Mouse (Mus musculus): ENCODE data around the gene Lrrc27. TPM values are rescaled to one million over a fixed set of nuclear protein-coding genes. Genes with fewer than 3 reads are reported as not detected.

Gene Lrrc27
- polyA plus RNA-seq, 1 experiment from 2014 or later, result 1.3 TPM

DNA sequence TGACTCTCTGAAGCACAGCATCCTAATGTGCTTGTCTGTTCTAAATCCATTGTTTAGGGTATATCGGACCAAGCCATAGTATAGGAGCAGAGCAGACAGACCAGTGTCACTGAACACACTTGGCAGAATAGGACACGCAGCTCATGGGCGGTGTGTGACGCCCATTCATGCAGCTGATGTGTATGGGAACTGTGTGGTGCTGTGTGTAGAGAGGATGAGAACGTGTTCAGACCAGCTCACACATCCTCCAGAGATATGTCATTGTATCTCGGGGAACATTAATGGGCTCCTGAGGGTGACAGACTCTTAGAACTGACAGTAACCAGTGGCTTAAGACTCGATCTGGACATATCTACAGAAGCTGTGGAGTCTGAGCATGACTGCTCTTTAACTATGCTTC is 13.6 kb downstream of the Lrrc27 start:
- 0 out of 2 replicates have a peak, but pooled peaks cover 2% of the 10 kb centered on the region for H3K4me1 ChIP-seq
- H3K4me2 ChIP-seq, result no peak overlapping the region
- WGBS, result 81% methylated on average over 7 of the region's 7 CpGs
- no peak overlapping the region for H3K4me3 ChIP-seq
- H3K36me3 ChIP-seq, result no peaks in the 10 kb centered on the region
- no peaks in the 10 kb centered on the region for H3K27me3 ChIP-seq
- no peak for ATAC-seq (ENCODE audit: insufficient number of reproducible peaks, low FRiP score, low TSS enrichment, low read depth)
- H3K9me3 ChIP-seq, result no peaks in the 10 kb centered on the region
- no peak overlapping the region for H3K9ac ChIP-seq
- no peak overlapping the region for H3K27ac ChIP-seq

DNA sequence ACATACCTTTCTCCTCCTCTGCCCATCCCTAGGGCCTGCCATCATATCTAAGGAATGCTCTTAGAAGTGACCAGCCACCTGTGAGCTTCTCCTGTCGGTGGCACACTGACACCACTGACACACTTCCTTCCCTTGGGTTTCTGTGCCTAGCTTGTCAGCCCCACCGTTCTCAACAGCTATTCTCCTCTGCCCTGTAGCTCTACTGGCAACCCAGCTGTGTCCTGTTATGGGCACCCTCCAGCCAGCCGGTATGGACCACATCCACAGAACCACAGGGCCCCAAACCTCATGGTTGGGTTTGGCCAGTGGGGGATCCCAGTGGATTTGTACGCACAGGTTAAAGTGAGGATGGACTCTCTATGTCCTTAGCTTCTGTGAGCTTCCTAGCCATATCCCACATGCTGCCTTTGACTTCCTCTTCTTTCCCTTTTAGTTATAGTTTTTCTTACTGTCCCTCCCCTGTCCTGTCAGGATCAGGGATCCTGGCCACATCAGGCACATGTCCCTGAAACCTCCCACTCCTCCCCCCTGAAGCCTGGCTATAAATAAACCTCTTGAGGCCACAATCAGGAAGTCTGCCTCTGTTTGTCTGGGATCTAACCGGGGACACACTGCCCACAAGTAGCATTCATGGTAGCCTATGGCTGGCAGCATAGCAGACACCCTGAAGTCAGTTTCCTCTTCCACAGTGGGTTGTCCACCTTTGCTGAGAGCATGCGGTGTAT is 15.8 kb downstream of the Lrrc27 start:
- Histone ChIP-seq H3K4me2 (no peak overlapping the region), H3K4me3 (no peak overlapping the region), H3K27ac (no peak overlapping the region), H3K9ac (no peak overlapping the region), H3K9me3 (no peaks in the 10 kb centered on the region), H3K4me1 (peaks cover 4% of the 10 kb centered on the region), H3K36me3 (no peaks in the 10 kb centered on the region), H3K27me3 (0 out of 2 replicates have a peak, but pooled peaks cover 3% of the 10 kb centered on the region)
- no peak for ATAC-seq (ENCODE audit: insufficient number of reproducible peaks, low FRiP score, low TSS enrichment, low read depth)
- 67% methylated on average over 6 of the region's 6 CpGs for WGBS

GRCm38 (mm10) chr7:139229837-139230236 is 17.0 kb downstream of the Lrrc27 start:
- Histone ChIP-seq H3K9me3 (no peaks in the 10 kb centered on the region), H3K4me2 (no peak overlapping the region), H3K27me3 (0 out of 2 replicates have a peak, but pooled peaks cover 3% of the 10 kb centered on the region), H3K9ac (no peak overlapping the region), H3K27ac (no peak overlapping the region), H3K4me1 (peaks cover 16% of the 10 kb centered on the region), H3K4me3 (no peak overlapping the region), H3K36me3 (no peaks in the 10 kb centered on the region)
- ATAC-seq (ENCODE audit: insufficient number of reproducible peaks, low FRiP score, low TSS enrichment, low read depth), result no peak
- WGBS, result 75% methylated on average over 5 of the region's 5 CpGs

DNA sequence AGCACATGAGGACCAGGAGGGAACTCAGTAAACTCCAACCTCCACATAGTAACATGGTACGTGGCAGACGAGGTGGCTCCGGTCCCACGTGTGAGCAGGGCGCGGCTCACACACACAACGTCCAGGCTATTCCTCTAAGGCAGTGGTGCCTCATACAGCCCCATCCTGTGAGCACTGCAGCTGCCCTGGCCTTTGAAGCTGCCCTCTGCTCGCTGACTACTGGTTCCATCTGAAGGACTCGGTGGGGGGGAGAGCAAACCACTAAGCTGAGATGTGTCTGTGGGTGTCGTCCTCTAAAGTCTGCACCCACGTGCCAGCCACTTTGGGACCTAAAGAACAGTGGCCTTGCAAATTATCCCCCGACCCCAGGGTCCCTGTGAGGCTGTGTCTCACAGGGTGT is 17.5 kb downstream of the Lrrc27 start:
- no peak overlapping the region for H3K9ac ChIP-seq

GRCm38 (mm10) chr7:139233714-139234113 is 20.9 kb downstream of the Lrrc27 start:
- WGBS, result 1% methylated on average over 7 of the region's 7 CpGs
- Histone ChIP-seq H3K4me3 (no peak overlapping the region), H3K27me3 (0 out of 2 replicates have a peak, but pooled peaks cover 3% of the 10 kb centered on the region), H3K4me1 (peaks cover 18% of the 10 kb centered on the region), H3K9me3 (no peaks in the 10 kb centered on the region), H3K9ac (no peak overlapping the region), H3K27ac (0 out of 2 replicates have a peak overlapping the region, but pooled peaks have one; percentile 24), H3K4me2 (no peak overlapping the region), H3K36me3 (no peaks in the 10 kb centered on the region)
- ATAC-seq (ENCODE audit: insufficient number of reproducible peaks, low FRiP score, low TSS enrichment, low read depth), result peak; percentile 57; the same call in 1 of the 2 replicates

More for the DNA sequence above, 17.5 kb downstream of the Lrrc27 start:
- no peaks in the 10 kb centered on the region for H3K9me3 ChIP-seq
- no peak overlapping the region for H3K27ac ChIP-seq
- no peaks in the 10 kb centered on the region for H3K36me3 ChIP-seq
- H3K4me2 ChIP-seq, result no peak overlapping the region
- H3K4me3 ChIP-seq, result no peak overlapping the region
- H3K27me3 ChIP-seq, result 0 out of 2 replicates have a peak, but pooled peaks cover 3% of the 10 kb centered on the region
- no peak for ATAC-seq (ENCODE audit: insufficient number of reproducible peaks, low FRiP score, low TSS enrichment, low read depth)
- 67% methylated on average over 12 of the region's 12 CpGs for WGBS
- H3K4me1 ChIP-seq, result peaks cover 19% of the 10 kb centered on the region

DNA sequence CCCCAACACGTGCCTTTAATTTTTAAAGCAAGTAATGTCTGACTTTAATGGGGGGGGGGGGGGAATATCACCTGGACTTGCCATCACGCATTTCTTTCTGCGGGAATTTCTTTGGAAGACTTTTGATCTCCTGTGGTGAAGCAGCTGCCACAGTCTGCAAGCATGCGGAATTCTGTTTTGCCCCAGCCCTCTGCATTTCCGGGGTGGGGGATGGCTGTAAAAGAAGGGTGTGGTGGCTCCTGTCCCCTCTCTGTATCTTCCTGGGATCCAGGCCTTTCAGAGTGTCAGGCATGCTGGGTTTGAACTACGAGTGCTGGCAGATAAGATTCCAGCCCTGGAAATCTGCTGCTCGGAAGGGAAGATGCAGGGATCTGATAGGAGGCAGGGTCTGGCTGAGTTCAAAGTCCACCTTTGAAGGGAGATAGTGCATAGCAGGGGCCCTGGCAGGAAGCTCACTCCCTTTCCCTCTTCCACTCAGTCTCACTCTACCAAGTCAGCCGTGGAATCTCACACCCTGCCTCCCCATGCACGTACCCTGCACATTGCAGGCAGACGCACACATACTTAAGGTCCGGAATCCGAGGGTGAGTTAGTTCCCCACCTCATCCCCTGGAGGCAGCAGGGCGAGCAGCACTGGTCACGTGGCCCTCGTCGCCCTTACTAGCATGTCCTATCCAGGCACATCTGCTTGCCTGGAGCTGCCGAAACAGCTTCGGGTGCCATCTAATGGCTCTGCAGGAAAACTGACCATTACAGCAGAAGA is 21.8 kb downstream of the Lrrc27 start:
- Histone ChIP-seq H3K27ac (no peak overlapping the region), H3K9ac (no peak overlapping the region), H3K9me3 (no peaks in the 10 kb centered on the region), H3K4me2 (0 out of 2 replicates have a peak overlapping the region, but pooled peaks have one; percentile 2), H3K36me3 (no peaks in the 10 kb centered on the region), H3K4me3 (no peak overlapping the region), H3K4me1 (peaks cover 18% of the 10 kb centered on the region), H3K27me3 (0 out of 2 replicates have a peak, but pooled peaks cover 3% of the 10 kb centered on the region)
- no peak for ATAC-seq (ENCODE audit: insufficient number of reproducible peaks, low FRiP score, low TSS enrichment, low read depth)
- WGBS, result 16% methylated on average over 18 of the region's 18 CpGs

DNA sequence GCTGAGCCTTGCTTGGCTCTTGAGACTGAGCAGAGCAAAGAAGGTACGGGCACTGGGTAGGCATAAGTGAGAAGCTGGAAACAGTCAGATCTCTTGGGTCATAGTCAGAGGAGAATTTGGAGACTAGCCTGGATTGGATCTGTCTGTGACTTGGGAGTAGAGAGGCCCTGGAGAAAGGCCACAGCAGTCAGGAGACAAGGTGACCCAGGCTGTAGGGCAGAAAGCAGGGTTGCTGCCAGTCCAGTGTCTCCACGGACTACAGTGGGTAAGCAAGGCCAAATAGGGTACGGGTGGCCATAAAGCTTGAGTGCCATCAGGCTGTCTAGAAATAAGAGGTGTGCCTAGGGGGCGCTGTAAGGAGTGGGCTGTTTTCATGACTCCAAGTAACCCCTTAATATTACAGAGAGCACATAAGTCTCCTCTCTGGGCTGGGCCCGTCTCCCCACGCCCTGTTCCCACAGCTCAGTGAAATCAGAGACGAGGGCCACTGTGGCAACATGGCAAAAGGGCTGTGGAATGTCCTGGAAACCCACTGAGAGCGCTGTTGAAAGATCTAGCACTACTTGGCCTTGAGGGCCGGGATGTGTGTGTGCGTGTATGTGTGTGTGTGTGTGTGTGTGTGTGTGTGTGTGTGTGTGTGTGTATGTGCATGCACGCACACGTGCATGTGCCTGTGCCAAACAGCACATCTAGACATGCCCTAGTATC is 23.0 kb downstream of the Lrrc27 start:
- H3K4me3 ChIP-seq, result no peak overlapping the region
- no peak overlapping the region for H3K27ac ChIP-seq
- H3K9ac ChIP-seq, result no peak overlapping the region
- no peak overlapping the region for H3K4me2 ChIP-seq
- H3K4me1 ChIP-seq, result peaks cover 18% of the 10 kb centered on the region
- WGBS, result 76% methylated on average over 12 of the region's 12 CpGs
- H3K27me3 ChIP-seq, result 0 out of 2 replicates have a peak, but pooled peaks cover 3% of the 10 kb centered on the region
- H3K9me3 ChIP-seq, result no peaks in the 10 kb centered on the region
- no peaks in the 10 kb centered on the region for H3K36me3 ChIP-seq
- ATAC-seq (ENCODE audit: insufficient number of reproducible peaks, low FRiP score, low TSS enrichment, low read depth), result no peak

GRCm38 (mm10) chr7:139239432-139239831 is 26.6 kb downstream of the Lrrc27 start:
- Histone ChIP-seq H3K9ac (no peak overlapping the region), H3K4me2 (no peak overlapping the region), H3K9me3 (no peaks in the 10 kb centered on the region), H3K4me1 (peaks cover 7% of the 10 kb centered on the region), H3K36me3 (no peaks in the 10 kb centered on the region), H3K27me3 (no peaks in the 10 kb centered on the region), H3K4me3 (no peak overlapping the region), H3K27ac (no peak overlapping the region)
- ATAC-seq (ENCODE audit: insufficient number of reproducible peaks, low FRiP score, low TSS enrichment, low read depth), result no peak
- WGBS, result 71% methylated on average over 3 of the region's 3 CpGs

DNA sequence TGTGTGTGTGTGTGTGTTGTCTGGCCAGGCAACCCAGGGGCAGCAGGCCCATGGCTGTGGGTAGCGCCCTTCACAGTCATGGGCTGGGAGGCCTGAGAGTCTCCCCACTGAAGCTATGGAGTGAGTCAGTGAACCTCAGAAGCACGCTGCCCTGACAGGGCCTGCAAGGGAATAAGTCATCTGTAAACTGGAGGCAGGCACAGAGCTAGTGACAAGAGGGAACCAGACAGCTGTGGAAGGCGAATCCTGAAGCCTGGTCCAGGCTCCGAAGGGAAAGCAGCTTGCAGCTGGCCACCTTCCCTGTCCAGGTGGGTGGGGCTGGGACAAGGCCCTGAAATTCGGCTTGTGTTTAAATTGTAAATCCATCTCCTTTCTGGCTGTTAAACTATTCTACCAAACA is 33.3 kb downstream of the Lrrc27 start:
- Histone ChIP-seq H3K27ac (no peak overlapping the region), H3K9ac (no peak overlapping the region), H3K9me3 (no peaks in the 10 kb centered on the region), H3K4me3 (no peak overlapping the region), H3K4me1 (peaks cover 43% of the 10 kb centered on the region), H3K4me2 (no peak overlapping the region), H3K36me3 (no peaks in the 10 kb centered on the region), H3K27me3 (no peaks in the 10 kb centered on the region)
- 57% methylated on average over 5 of the region's 5 CpGs for WGBS
- ATAC-seq (ENCODE audit: insufficient number of reproducible peaks, low FRiP score, low TSS enrichment, low read depth), result no peak

DNA sequence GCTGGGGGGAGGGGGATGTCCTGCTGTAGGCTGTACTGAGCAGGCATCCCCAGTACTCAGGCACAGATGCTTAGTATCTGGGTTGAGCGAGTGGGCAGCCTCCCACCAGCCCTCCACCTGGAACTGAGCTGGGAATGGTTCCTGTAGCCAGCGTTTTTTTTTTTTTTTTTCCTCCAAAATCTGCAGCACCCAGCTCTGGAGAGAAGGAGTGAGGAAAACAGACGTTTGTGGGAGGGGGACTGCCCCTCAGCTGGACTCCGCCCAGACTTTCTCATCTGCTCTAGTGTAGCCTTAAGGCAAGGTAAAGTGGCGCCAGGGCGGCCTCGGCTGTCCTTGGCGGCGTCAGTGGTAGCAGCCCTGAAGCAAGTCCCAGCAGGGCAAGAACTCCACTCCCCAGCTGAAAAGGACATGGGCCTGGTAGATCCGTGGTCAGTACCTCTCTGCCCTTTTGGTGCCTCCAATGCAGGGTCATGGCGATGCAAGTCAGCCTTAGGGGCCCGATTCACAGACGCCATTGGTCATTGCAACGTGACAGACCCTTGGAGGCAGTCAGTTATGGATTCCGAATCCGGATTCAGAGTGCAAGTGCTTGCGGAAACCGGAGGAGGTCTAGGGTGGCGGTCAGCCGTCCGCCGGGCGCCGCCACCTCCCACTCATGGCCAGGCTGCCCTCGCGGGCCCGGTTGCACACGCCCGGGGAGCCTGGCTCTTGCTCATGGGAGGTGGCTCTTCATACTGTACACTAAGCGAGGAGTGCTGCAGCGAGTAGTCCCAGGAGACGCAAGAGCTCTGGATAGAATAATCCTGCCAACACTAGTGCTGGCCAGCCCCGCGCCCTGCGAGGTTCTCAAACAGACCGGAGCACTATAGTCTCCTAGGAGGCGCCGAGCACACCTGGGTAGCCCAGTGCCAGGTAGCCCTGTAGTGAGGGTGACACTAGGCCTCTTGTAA is 34.4 kb downstream of the Lrrc27 start:
- 5% methylated on average over 38 of the region's 38 CpGs for WGBS
- H3K36me3 ChIP-seq, result no peaks in the 10 kb centered on the region
- H3K9ac ChIP-seq, result peak overlapping the region; percentile 70
- H3K4me2 ChIP-seq, result peak overlapping the region; percentile 93
- peak overlapping the region; percentile 72 for H3K4me3 ChIP-seq
- peaks cover 54% of the 10 kb centered on the region for H3K4me1 ChIP-seq
- no peaks in the 10 kb centered on the region for H3K27me3 ChIP-seq
- peak overlapping the region; percentile 87 for H3K27ac ChIP-seq
- peak; percentile 40 for ATAC-seq (ENCODE audit: insufficient number of reproducible peaks, low FRiP score, low TSS enrichment, low read depth)
- no peaks in the 10 kb centered on the region for H3K9me3 ChIP-seq
